Mouse (Mus musculus): ENCODE data around the gene Lrfn4. TPM values are rescaled to one million over a fixed set of nuclear protein-coding genes. Genes with fewer than 3 reads are reported as not detected.

Lrfn4 gene
- 10 to 100 TPM; 32.8 to 34.6 TPM for total RNA-seq (2021)
- long read RNA-seq, experiment 1, transcript Lrfn4-202 (3 exons, 2,918 nt), result major isoform, 23 of 58 reads
- long read RNA-seq, experiment 1, transcript Lrfn4-201 (2 exons, 3,194 nt), result minor isoform, 8 of 58 reads
- long read RNA-seq, experiment 1, partial matches to known transcripts, result 1 of 58 reads
- long read RNA-seq, experiment 1, other reads (novel, unspliced or antisense), result 26 of 58 reads
- long read RNA-seq, experiment 2, transcript Lrfn4-201 (2 exons, 3,194 nt), result minor isoform, 7 of 60 reads
- long read RNA-seq, experiment 2, transcript Lrfn4-202 (3 exons, 2,918 nt), result major isoform, 25 of 60 reads
- long read RNA-seq, experiment 2, partial matches to known transcripts, result 0 of 60 reads
- long read RNA-seq, experiment 2, other reads (novel, unspliced or antisense), result 28 of 60 reads

GRCm38 (mm10) chr19:4615151-4616093, at the start of gene Lrfn4:
TSS of gene Lrfn4 (minus strand) at chr19:4615667.
- TF ChIP-seq CTCF (conservative IDR thresholded peaks at IDR 0.05), result peak; percentile 62

GRCm38 (mm10) chr19:4658156-4658555, 42.7 kb upstream of the Lrfn4 start:
- DNase-seq (ENCODE audit: low spot score in 2 of 2), result no peak

More at GRCm38 (mm10) chr19:4615151-4616093, at the start of gene Lrfn4:
- H3K27ac ChIP-seq, result peak within 1 kb of the TSS; percentile 97
- peak within 1 kb of the TSS; percentile 83 for H3K4me3 ChIP-seq
- DNase-seq (ENCODE audit: low spot score in 2 of 2), result peak; percentile 88 to 91

GRCm38 (mm10) chr19:4646917-4647492, 31.5 kb upstream of the Lrfn4 start:
- peak overlapping the region; percentile 67 for H3K27ac ChIP-seq
- H3K4me3 ChIP-seq, result no peak overlapping the region; the same call in 1 of the 2 replicates
- DNase-seq (ENCODE audit: low spot score in 2 of 2), result peak in 1 of 2 experiments; percentile 56
- TF ChIP-seq CTCF (conservative IDR thresholded peaks at IDR 0.05), result no peak

More at GRCm38 (mm10) chr19:4658156-4658555, 42.7 kb upstream of the Lrfn4 start:
- TF ChIP-seq CTCF (conservative IDR thresholded peaks at IDR 0.05), result no peak
- Histone ChIP-seq H3K4me3 (no peak overlapping the region), H3K27ac (no peak overlapping the region)

- no peak overlapping the region for H3K4me3 ChIP-seq
Observed at GRCm38 (mm10) chr19:4644271-4644670, 28.8 kb upstream of the Lrfn4 start.

GRCm38 (mm10) chr19:4635986-4636385, 20.5 kb upstream of the Lrfn4 start:
- peak; percentile 15; the same call in 1 of the 2 replicates for TF ChIP-seq CTCF (conservative IDR thresholded peaks at IDR 0.05)
- no peak for DNase-seq (ENCODE audit: low spot score in 2 of 2)
- Histone ChIP-seq H3K27ac (no peak overlapping the region), H3K4me3 (no peak overlapping the region)

More at GRCm38 (mm10) chr19:4644271-4644670, 28.8 kb upstream of the Lrfn4 start:
- TF ChIP-seq CTCF (conservative IDR thresholded peaks at IDR 0.05), result peak; percentile 82
- DNase-seq (ENCODE audit: low spot score in 2 of 2), result peak; percentile 77 to 78
- H3K27ac ChIP-seq, result peak overlapping the region; percentile 51; the same call in 1 of the 2 replicates

GRCm38 (mm10) chr19:4628819-4629218, 13.4 kb upstream of the Lrfn4 start:
- DNase-seq (ENCODE audit: low spot score in 2 of 2), result peak; percentile 69 to 80
- Histone ChIP-seq H3K27ac (peak overlapping the region; percentile 46; the same call in 1 of the 2 replicates), H3K4me3 (no peak overlapping the region)
- peak; percentile 94 for TF ChIP-seq CTCF (conservative IDR thresholded peaks at IDR 0.05)

- no peak for DNase-seq (ENCODE audit: low spot score in 2 of 2)
- peak overlapping the region; percentile 94 for H3K4me3 ChIP-seq
- H3K27ac ChIP-seq, result peak overlapping the region; percentile 96
- no peak for TF ChIP-seq CTCF (conservative IDR thresholded peaks at IDR 0.05)
Observed at GRCm38 (mm10) chr19:4625829-4626535, 10.5 kb upstream of the Lrfn4 start.

- peak; percentile 81 to 90 for DNase-seq (ENCODE audit: low spot score in 2 of 2)
- H3K27ac ChIP-seq, result peak within 1 kb of the TSS; percentile 96
- TF ChIP-seq CTCF (conservative IDR thresholded peaks at IDR 0.05), result no peak
- H3K4me3 ChIP-seq, result peak within 1 kb of the TSS; percentile 94
Observed at GRCm38 (mm10) chr19:4625179-4625828, 9.8 kb upstream of the Lrfn4 start, which contains the start of gene Rce1. TSS of gene Rce1 (minus strand) at chr19:4625641.

- H3K27ac ChIP-seq, result peak overlapping the region; percentile 96
Observed at GRCm38 (mm10) chr19:4624406-4625178, 9.1 kb upstream of the Lrfn4 start.

GRCm38 (mm10) chr19:4624006-4624405, 8.5 kb upstream of the Lrfn4 start:
- Histone ChIP-seq H3K27ac (peak overlapping the region; percentile 18; the same call in 1 of the 2 replicates), H3K4me3 (no peak overlapping the region)
- DNase-seq (ENCODE audit: low spot score in 2 of 2), result no peak
- TF ChIP-seq CTCF (conservative IDR thresholded peaks at IDR 0.05), result no peak

More at GRCm38 (mm10) chr19:4624406-4625178, 9.1 kb upstream of the Lrfn4 start:
- H3K4me3 ChIP-seq, result peak overlapping the region; percentile 94
- DNase-seq (ENCODE audit: low spot score in 2 of 2), result no peak
- no peak for TF ChIP-seq CTCF (conservative IDR thresholded peaks at IDR 0.05)

All from layer of hippocampus, adult 2 months (tissue).